Mouse (Mus musculus) embryo, embryonic 10 days (tissue): ENCODE data around the gene Psmb9.
A peak's percentile ranks its signal among the peaks of the same experiment; 100 is the strongest.
"Not testable (repeated sequence)": the region's sequence is repeated elsewhere in the genome, so short reads cannot be mapped to it uniquely, and the experiment has no call there.

Experiments
- DNase-seq: peaks from one replicate; pipeline ENCODE4 v3.0.0-alpha.2; 2015; ENCODE audit warnings: low spot score

Psmb9 gene

DNA sequence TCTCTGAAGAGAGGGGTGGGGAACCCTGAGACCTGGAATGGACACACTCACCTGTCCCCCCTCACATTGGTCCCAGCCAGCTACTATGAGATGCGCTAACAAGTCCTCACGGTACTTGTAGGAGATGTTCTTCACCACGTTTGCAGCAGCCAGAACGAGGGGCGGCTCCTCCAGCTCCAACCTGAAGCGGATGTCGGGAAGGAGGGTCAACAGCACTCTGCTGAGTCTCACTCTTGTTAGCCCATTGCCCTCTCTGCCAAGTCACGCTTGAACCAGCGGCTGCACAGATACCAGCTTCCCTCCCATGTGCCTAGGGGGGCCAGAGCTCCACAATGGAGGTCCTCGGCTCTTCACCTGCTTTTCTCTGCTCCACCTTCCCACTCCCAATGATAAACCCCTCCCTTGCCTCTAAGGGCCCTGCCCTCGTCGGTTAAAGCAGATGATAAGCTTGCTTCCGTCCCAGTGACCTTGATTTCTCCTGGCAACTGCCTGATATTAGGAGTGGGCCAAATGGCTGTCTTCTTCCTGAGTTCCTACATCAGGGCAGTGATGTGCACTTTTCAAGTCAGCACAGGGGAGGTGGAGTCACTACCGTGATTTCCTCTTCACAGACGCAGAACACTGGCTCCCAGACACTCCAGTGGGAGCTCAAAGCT, 3.9 kb downstream of the Psmb9 start:
- DNase-seq: no peak

- DNase-seq: no peak
Measured at GRCm38 (mm10) chr17:34179913-34180859, 7.4 kb downstream of the Psmb9 start.

DNA sequence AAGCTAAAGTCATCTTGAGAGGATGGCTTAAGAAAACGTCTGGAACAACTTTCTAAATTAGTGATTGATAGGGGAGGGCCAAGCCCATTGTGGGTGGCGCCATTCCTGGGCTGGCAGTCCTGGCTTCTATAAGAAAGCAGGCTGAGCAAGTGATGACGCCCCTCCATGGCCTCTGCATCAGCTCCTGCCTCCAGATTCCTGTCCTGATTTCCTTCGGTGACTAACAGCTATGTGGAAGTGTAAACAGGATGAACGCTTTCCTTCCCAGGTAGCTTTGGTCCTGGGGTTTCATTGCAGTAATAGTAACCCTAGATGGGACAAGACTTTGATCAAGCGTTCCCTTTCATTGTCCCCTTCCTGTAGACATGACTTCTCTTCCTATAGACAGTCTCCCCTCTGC, 8.5 kb downstream of the Psmb9 start:
- no peak for DNase-seq

DNA sequence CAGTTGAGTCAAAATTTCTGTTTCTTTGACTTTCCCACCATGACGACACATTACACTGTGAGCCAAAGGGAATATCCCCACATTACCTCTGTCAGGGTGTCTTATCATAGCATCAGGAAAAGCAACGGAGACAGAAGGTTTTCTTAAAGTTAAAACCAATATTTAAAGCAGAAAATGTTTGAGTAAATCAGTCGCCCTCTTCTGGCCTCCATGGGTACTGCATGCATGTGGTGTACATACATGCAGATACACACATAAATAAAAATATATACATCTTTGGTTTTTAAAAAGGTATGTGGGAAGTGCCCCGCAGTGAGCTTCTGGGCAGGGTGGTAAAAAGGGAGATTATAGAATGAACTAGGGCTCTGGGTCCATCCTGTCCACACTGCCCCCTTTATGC, 10.4 kb downstream of the Psmb9 start:
- DNase-seq: no peak

DNA sequence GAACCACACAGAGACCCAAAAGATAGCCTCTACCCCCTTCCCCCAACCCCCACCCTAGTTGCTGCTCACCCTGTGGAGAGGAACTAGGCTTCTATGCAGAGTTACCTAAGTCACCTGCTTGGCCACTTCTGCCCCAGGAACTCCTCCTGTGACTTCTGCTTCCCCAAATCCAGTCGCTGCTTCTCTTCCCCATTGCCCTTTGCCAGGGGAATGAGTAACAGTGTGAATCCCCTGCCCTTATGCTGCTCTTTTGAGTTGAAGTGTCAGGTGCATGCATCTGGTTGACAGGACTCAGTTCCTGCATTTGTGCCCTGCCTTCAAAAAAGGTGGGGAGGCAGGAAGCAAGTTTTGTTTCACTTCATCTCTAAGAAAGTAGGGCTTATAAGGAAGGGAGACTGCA, 13.5 kb downstream of the Psmb9 start:
- DNase-seq: no peak

- DNase-seq: no peak
Measured at GRCm38 (mm10) chr17:34172528-34172927, 15.0 kb downstream of the Psmb9 start.

GRCm38 (mm10) chr17:34170877-34171498, 16.6 kb downstream of the Psmb9 start:
- DNase-seq: peak; percentile 85

- DNase-seq: no peak
Measured at GRCm38 (mm10) chr17:34170487-34170876, 17.1 kb downstream of the Psmb9 start.

GRCm38 (mm10) chr17:34169279-34169678, 18.3 kb downstream of the Psmb9 start:
- peak; percentile 60 for DNase-seq

- no peak for DNase-seq
Measured at GRCm38 (mm10) chr17:34165033-34165730, 22.4 kb downstream of the Psmb9 start.

DNA sequence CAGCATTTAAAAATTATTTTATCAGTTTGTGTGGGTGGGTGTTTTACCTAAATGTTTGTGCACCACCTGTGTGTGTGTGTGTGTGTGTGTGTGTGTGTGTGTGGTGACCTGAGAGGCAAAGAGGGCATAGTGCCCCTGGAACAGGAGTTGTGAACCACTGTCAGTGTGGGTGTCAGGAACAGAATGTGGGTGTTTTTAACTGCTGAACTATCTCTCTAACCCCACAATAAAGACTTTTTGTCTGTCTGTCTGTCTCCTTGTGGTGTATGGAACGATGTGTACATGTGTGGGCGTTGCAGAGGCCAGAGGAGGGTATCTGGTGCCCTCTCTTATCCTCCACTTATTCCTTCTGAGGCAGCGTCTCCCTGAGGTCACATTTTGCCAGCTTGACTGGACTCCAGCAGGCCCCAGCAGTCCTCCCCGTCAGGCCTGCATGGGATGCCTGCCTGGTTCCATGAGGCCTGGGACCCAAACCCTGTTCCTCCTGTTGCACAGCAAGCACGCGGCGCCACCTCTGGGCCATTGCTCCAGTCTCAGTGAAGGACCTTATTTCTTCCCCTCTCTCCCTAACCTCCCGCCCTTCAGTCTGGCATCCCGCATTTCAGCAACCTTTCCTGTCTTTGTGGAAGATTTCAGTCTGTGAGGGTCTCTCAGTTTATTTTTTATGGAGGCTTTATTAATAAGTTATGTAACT, 23.2 kb downstream of the Psmb9 start:
- DNase-seq: peak; percentile 47

DNA sequence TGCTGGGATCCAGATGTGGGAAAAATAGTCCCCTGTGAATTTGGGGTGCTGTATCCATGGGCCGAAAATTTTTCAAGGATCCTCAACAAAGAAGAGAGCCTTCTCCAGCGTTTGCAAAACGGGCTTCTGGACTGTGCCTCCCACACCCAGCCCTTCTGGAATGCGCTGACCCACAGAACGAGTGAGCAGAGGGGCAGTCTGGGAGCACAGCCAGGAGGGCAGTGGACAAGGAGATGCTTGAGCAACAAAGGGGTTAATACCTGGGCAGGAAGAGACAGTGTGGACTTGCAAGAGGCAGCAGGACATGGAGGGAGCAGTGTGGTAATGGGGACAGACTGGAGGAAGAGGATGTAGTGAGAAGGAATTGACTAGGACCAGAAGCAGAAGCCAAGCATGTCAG, 32.0 kb downstream of the Psmb9 start:
- DNase-seq: no peak

DNA sequence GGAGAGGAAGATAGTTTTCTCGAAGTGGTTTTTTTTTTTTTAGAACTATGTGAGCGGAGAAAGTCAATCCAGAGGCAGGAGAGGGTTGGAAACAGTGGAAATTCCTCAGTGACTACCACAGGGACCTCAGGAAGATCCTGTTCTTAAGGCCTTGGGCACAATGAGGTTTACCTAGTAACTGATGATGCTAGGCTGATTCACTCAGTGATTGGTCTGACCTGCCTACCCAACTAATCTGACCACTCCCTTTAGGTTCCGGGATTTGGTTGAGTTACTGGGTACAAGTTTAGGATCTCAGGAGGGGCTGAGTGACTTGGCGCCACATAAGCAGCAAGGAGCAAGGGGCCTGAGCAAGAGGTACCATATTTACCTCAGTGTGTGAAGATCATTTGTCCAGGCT, 34.6 kb downstream of the Psmb9 start, which contains the start of gene H2-DMb1:
Gene H2-DMb1 (plus strand): TSS at position 150 of the 400 bp plus-strand sequence.
- DNase-seq: peak; percentile 68

DNA sequence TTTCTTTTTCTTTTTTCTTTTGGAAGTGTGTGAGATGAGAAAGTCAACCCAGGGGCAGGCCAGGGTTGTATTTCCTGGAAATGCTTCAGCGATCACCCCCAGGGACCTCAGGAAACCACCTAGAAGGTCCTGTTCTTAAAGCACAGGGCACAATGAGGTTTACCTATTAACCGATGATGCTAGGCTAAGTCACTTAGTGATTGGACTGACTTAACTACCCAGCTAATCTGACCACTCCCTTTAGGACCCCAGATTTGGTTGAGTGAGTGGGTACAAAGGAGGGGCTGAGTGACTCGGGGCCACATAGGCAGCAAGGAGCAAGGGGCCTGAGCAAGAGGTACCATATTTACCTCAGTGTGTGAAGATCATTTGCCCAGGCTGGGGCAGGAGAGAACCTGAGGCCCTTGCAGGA, 42.6 kb downstream of the Psmb9 start:
- DNase-seq: no peak

GRCm38 (mm10) chr17:34144221-34144620, 43.3 kb downstream of the Psmb9 start:
- DNase-seq: not testable (repeated sequence)

GRCm38 (mm10) chr17:34143461-34143860, 44.1 kb downstream of the Psmb9 start:
- DNase-seq: no peak

DNA sequence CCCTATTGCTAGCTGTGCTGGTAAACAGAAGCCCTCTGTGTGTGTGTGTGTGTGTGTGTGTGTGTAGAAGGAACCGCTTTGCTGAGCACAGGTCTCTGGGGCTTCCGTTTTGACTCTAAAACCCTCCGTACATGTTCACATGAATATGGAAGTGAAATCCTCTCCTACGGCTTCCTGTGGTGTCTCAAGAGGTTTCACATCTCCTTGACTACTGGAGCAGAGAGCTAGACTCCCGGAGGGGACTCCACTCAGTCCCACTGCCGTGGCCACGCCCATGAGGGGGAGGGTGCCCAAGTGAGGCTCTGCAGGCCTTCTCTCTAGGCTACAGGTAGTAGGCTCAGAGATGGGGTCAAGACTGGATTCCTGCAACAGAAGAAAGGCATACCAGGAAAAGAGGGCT, 44.5 kb downstream of the Psmb9 start, which contains the start of gene H2-DMb2:
Gene H2-DMb2 (plus strand): TSS at position 275 of the 400 bp plus-strand sequence.
- DNase-seq: no peak

- no peak for DNase-seq
Measured at GRCm38 (mm10) chr17:34142456-34143010, 45.0 kb downstream of the Psmb9 start.

DNA sequence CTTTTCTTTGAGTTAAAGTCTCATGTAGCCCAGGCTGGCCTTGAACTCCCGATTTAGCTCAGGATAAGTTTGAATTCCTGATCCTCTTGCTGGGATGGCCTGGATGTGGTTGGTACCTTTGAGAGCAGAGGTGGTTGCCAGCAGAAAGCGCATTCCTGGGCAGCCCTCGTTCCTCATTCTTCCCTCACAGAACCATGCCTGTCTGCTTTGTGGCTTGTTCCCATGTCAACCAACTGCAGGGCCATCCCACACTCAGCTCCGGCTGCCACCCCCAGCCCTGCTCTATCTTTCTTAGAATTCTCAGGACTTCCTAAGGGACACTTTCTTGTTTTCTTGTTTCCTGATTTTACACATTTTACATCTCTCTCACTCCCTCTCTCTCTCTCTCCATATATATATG, 46.1 kb downstream of the Psmb9 start:
- DNase-seq: no peak

- no peak for DNase-seq
Measured at GRCm38 (mm10) chr17:34140240-34140639, 47.3 kb downstream of the Psmb9 start.

GRCm38 (mm10) chr17:34139416-34139815, 48.1 kb downstream of the Psmb9 start:
- DNase-seq: peak; percentile 74
